8 mouse cellular contexts compared by ENCODE assay signal in the genomic region with DNA sequence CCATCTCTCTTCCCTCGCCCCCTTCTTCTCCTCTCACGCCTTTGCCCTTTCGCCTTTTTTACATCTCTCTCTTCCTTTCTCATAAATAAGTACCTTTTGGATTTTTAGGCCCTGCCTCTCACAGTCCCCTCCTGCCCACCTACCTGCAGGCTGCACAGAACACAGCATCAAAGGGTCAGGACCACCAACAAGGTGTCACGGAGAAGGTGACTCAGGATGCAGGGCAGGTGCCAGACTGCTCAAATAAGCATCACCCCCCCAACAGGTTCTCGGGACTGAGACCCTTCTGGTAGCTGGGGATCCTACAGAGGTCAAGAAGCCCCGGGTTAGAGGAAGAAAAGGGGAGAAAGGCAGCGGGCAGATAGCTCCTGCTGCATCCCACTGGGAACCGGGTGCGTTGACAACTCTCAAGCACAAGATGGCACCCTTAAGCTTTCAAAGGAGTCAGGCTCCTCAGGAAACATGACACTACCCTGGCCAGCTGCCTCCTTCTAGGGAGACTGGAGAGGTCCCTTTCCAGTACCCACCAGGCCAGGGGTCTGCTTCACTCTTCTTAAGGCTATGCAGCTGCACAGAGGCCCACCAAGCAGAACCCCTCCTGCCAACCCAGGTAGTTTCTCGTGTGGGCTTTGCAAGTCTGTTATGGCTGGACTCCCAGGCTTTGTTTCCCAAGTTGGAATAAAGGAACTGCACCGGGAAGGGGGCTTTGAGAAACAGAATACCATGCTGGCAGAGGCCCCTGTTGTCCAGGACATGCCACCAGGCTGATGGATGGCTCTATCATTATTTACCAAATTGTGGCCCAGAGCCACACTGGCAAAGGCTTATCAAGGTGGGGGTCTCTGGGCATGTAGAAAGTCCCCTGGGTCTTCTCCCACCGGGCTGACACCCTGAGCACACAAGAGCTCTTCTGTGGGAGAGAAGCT.
A peak's percentile ranks its signal among the peaks of the same experiment; 100 is the strongest.
DNase-seq lines count a peak whose midpoint lies in the region; ATAC-seq and TF ChIP-seq lines count a peak whose summit lies in the region.

No protein-coding gene starts in this region.

- H3K36me3 ChIP-seq in intestine, embryonic 14.5 days (ENCODE audit: control insufficient read depth, insufficient read depth, low read length) = no peaks in the 10 kb centered on the region
- H3K36me3 ChIP-seq in intestine, embryonic 16.5 days (ENCODE audit: control insufficient read depth, insufficient read depth, low read length) = no peaks in the 10 kb centered on the region
- H3K36me3 ChIP-seq in embryonic facial prominence, embryonic 10.5 days (replicated peaks) = no peaks in the 10 kb centered on the region
- no peaks in the 10 kb centered on the region for H3K36me3 ChIP-seq in kidney, adult 2 months (ENCODE audit: control insufficient read depth, insufficient read depth, low read length)
- no peaks in the 10 kb centered on the region for H3K36me3 ChIP-seq in midbrain, embryonic 10.5 days
- no peaks in the 10 kb centered on the region for H3K36me3 ChIP-seq in small intestine, adult 2 months (ENCODE audit: control insufficient read depth, insufficient read depth, low read length)

- no peak overlapping the region for H3K9ac ChIP-seq in intestine, embryonic 14.5 days (ENCODE audit: low read length)
- H3K9ac ChIP-seq in intestine, embryonic 16.5 days (ENCODE audit: low read depth, low read length) = no peak overlapping the region

- no peaks in the 10 kb centered on the region for H3K27me3 ChIP-seq in intestine, embryonic 14.5 days (replicated peaks; ENCODE audit: control insufficient read depth, insufficient read depth, low read length)
- H3K27me3 ChIP-seq in intestine, embryonic 16.5 days (replicated peaks; ENCODE audit: control insufficient read depth, insufficient read depth, low read length) = no peaks in the 10 kb centered on the region
- H3K27me3 ChIP-seq in embryonic facial prominence, embryonic 10.5 days (replicated peaks; ENCODE audit: low read depth, poor library complexity, severe bottlenecking) = peaks cover 28% of the 10 kb centered on the region
- no peaks in the 10 kb centered on the region for H3K27me3 ChIP-seq in kidney, adult 2 months (replicated peaks; ENCODE audit: control insufficient read depth, insufficient read depth, low read length)
- H3K27me3 ChIP-seq in midbrain, embryonic 10.5 days (ENCODE audit: low read depth, poor library complexity, severe bottlenecking) = peaks cover 49% of the 10 kb centered on the region
- H3K27me3 ChIP-seq in small intestine, adult 2 months (ENCODE audit: control insufficient read depth, insufficient read depth, low read length) = no peaks in the 10 kb centered on the region

- TF ChIP-seq POLR2A in kidney, adult 2 months (IDR thresholded peaks at IDR 0.05; ENCODE audit: low read depth, low read length) = no peak
- no peak for TF ChIP-seq POLR2A in small intestine, adult 2 months (IDR thresholded peaks at IDR 0.05; ENCODE audit: low read depth, low read length)

- H3K27ac ChIP-seq in intestine, embryonic 14.5 days (ENCODE audit: low read depth) = no peak overlapping the region
- H3K27ac ChIP-seq in intestine, embryonic 16.5 days (ENCODE audit: low read length) = no peak overlapping the region
- peak overlapping the region; percentile 79 for H3K27ac ChIP-seq in embryonic facial prominence, embryonic 10.5 days (replicated peaks)
- H3K27ac ChIP-seq in kidney, adult 2 months (ENCODE audit: insufficient read depth, low read depth, low read length) = no peak overlapping the region
- peak overlapping the region; percentile 69 for H3K27ac ChIP-seq in midbrain, embryonic 10.5 days (replicated peaks)
- H3K27ac ChIP-seq in small intestine, adult 2 months (ENCODE audit: insufficient read depth, low read depth, low read length) = no peak overlapping the region

- peak; percentile 90 for DNase-seq in intestine, embryonic 14.5 days (ENCODE audit: low spot score)
- peak; percentile 85 for DNase-seq in embryonic facial prominence, embryonic 10.5 days (ENCODE audit: low spot score)
- peak; percentile 72 to 80 for DNase-seq in gastrocnemius, postnatal 36 days
- peak; percentile 72 for DNase-seq in kidney, adult 2 months
- DNase-seq in left cerebral cortex, postnatal 4 days = peak; percentile 85
- peak; percentile 78 for DNase-seq in midbrain, embryonic 10.5 days (ENCODE audit: low spot score)

- H3K4me2 ChIP-seq in intestine, embryonic 14.5 days (ENCODE audit: low read length) = no peak overlapping the region
- no peak overlapping the region for H3K4me2 ChIP-seq in intestine, embryonic 16.5 days (ENCODE audit: low read depth, low read length)

- H3K4me3 ChIP-seq in intestine, embryonic 14.5 days (ENCODE audit: low read depth, low read length) = no peak overlapping the region
- H3K4me3 ChIP-seq in intestine, embryonic 16.5 days (ENCODE audit: low read length) = no peak overlapping the region
- H3K4me3 ChIP-seq in embryonic facial prominence, embryonic 10.5 days = no peak overlapping the region
- H3K4me3 ChIP-seq in kidney, adult 2 months (ENCODE audit: insufficient read depth, low read depth, low read length) = no peak overlapping the region
- H3K4me3 ChIP-seq in midbrain, embryonic 10.5 days = no peak overlapping the region
- no peak overlapping the region for H3K4me3 ChIP-seq in small intestine, adult 2 months (ENCODE audit: low read depth, low read length)

- no peaks in the 10 kb centered on the region for H3K9me3 ChIP-seq in intestine, embryonic 14.5 days (ENCODE audit: control insufficient read depth, low read length)
- no peaks in the 10 kb centered on the region for H3K9me3 ChIP-seq in intestine, embryonic 16.5 days (ENCODE audit: control insufficient read depth, low read length)
- no peaks in the 10 kb centered on the region for H3K9me3 ChIP-seq in embryonic facial prominence, embryonic 10.5 days
- no peaks in the 10 kb centered on the region for H3K9me3 ChIP-seq in midbrain, embryonic 10.5 days (replicated peaks)

- ATAC-seq in intestine, embryonic 14.5 days (replicated peaks; ENCODE audit: low FRiP score, low TSS enrichment, low read depth) = peak; percentile 76; the same call in 1 of the 2 replicates
- ATAC-seq in intestine, embryonic 16.5 days = no peak; the same call in 1 of the 2 replicates

- peak; percentile 79 for TF ChIP-seq CTCF in kidney, adult 2 months (conservative IDR thresholded peaks at IDR 0.05; ENCODE audit: insufficient read depth, insufficient read length, low read depth, low read length)
- TF ChIP-seq CTCF in small intestine, adult 2 months (IDR thresholded peaks at IDR 0.05; ENCODE audit: extremely low read depth, insufficient read length, insufficient replicate concordance, low read depth, low read length) = peak; percentile 18; the same call in 1 of the 2 replicates

- H3K4me1 ChIP-seq in intestine, embryonic 14.5 days (replicated peaks; ENCODE audit: control insufficient read depth, insufficient read depth, low read length) = no peaks in the 10 kb centered on the region; the same call in 1 of the 2 replicates
- H3K4me1 ChIP-seq in intestine, embryonic 16.5 days (ENCODE audit: control insufficient read depth, insufficient read depth, low read length) = no peaks in the 10 kb centered on the region
- peaks cover 52% of the 10 kb centered on the region for H3K4me1 ChIP-seq in embryonic facial prominence, embryonic 10.5 days
- no peaks in the 10 kb centered on the region for H3K4me1 ChIP-seq in kidney, adult 2 months (ENCODE audit: control insufficient read depth, insufficient read depth, low read length)
- peaks cover 38% of the 10 kb centered on the region for H3K4me1 ChIP-seq in midbrain, embryonic 10.5 days
- H3K4me1 ChIP-seq in small intestine, adult 2 months (ENCODE audit: control insufficient read depth, insufficient read depth, insufficient read length, low read length) = no peaks in the 10 kb centered on the region

- intact Hi-C loops in gastrocnemius, postnatal 36 days (cut with DNase I) = loop anchor here (5.0 to 10.0 kb wide), 5 partner anchors 305 to 1485 kb away; no protein-coding TSS in a partner anchor
- intact Hi-C loops in left cerebral cortex, postnatal 4 days (cut with DNase I) = loop anchor here (2.0 kb wide), 1 partner anchor 1486 kb away; no protein-coding TSS in a partner anchor

- WGBS in intestine, embryonic 14.5 days = 38% methylated on average over 12 of the region's 12 CpGs
- WGBS in intestine, embryonic 16.5 days = 38% methylated on average over 12 of the region's 12 CpGs
- 41% methylated on average over 12 of the region's 12 CpGs for WGBS in embryonic facial prominence, embryonic 10.5 days
- 44% methylated on average over 12 of the region's 12 CpGs for WGBS in kidney, adult 2 months
- WGBS in midbrain, embryonic 10.5 days = 44% methylated on average over 12 of the region's 12 CpGs
- 41% methylated on average over 12 of the region's 12 CpGs for WGBS in small intestine, adult 2 months

Comparison
In these comparisons a context has a peak if more than half of its experiments do, and no peak if none do; other contexts are left out.
1. H3K27ac ChIP-seq: peak in embryonic facial prominence, embryonic 10.5 days (single experiment) and midbrain, embryonic 10.5 days (single experiment); none in intestine, embryonic 14.5 days (single experiment), intestine, embryonic 16.5 days (single experiment), kidney, adult 2 months (single experiment) and small intestine, adult 2 months (single experiment).
2. Peak in every context shown above with its lines, with median percentiles within 50 percentile points of each other: DNase-seq.